16 mouse cellular contexts compared by ENCODE assay signal in the genomic region with DNA sequence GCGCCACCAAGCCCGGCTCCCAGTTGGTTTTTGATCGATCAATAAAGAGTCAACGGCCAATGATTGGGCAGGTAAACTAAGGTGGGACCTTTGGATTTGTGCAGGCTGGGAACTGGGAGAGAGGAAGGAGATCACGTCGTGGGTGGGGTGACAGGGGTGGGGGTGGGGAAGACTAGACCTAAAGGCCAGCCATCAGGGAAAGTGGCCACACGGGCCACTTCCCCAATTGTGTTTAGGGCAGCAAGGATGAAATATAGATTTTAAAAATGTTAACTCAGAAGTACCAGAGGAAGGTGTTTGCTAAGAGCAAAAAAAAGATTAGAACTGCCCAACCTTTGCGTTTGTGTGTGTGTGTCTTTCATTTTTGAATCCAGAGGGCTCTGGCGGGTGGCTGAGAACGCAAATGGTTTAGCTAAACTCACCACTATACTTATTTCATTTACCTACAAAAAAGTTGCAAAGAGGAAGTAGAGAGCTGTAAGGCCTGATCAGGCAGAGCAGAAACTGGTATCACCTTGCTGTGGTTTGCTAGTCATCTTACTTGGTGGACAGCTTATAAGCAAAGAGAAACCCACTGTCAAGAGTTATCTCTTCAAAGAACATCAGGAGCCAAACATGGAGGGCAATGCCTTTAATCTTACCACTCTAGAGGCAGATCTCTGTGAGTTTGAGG. TPM values are rescaled to one million over a fixed set of nuclear protein-coding genes. Genes with fewer than 3 reads are reported as not detected.
DNase-seq lines count a peak whose midpoint lies in the region; ATAC-seq lines count a peak whose summit lies in the region.
"Had no signal": no experiment of that assay in that cellular context is flagged by ENCODE, and none has a peak within 500 bp of the region (broad histone marks: within the 10 kb centered on the region; RNA-seq: fewer than 3 reads in every experiment).

No protein-coding gene starts in this region.

- intact Hi-C loops in left cerebral cortex, postnatal 25 days (cut with DNase I): no loop called here

- peak; percentile 71 for ATAC-seq in megakaryocyte, adult 5-6 weeks (ENCODE audit: poor library complexity, severe bottlenecking)
- ATAC-seq: forebrain, embryonic 15.5 days; hindbrain, embryonic 16.5 days; inflammation-experienced regulatory T-cells, adult 6 months had no signal

- DNase-seq in 416B (ENCODE audit: low read depth): peak; percentile 28
- DNase-seq in A20 (ENCODE audit: low read depth, low spot score): peak; percentile 83
- peak; percentile 91 for DNase-seq in MEL-GATA-1-ER (ENCODE audit: extremely low read depth, low read depth)
- DNase-seq in gastrocnemius, postnatal 4 days (ENCODE audit: low spot score in 2 of 2): no peak
- DNase-seq in left cerebral cortex, postnatal 25 days (ENCODE audit: low spot score in 2 of 2): no peak
- DNase-seq in left cerebral cortex, adult 9 months (ENCODE audit: low spot score in 2 of 2): no peak
- no peak for DNase-seq in cerebellum, postnatal 4 days (ENCODE audit: low spot score in 2 of 2)
- DNase-seq: adrenal gland, postnatal 14 days; cerebellum, adult 11-12 months; cerebellum, adult 9-10 months; gastrocnemius, postnatal 36 days; heart, postnatal 36 days had no signal

RNA-seq across cellular contexts. Expression of a gene that starts 14.1 kb away (rescaled TPM):
- 7.5 and 9.3 TPM in 2 replicates for total RNA-seq in megakaryocyte, adult 5-6 weeks (2015)
- total RNA-seq in megakaryocyte, adult 5-6 weeks (2017): 13.4 and 19.1 TPM in 2 replicates
- total RNA-seq in gastrocnemius, postnatal 4 days (2021): 10 to 100 TPM; 28.7 to 29.7 TPM
- 10 to 100 TPM; 24.7 to 30.6 TPM for total RNA-seq in left cerebral cortex, postnatal 25 days (2021)

Comparison
In these comparisons a context has a peak if more than half of its experiments do, and no peak if none do; other contexts are left out.
1. DNase-seq: peak in 416B (single experiment), A20 (single experiment) and MEL-GATA-1-ER (single experiment); none in gastrocnemius, postnatal 4 days (0 of 2), left cerebral cortex, postnatal 25 days (0 of 2), left cerebral cortex, adult 9 months (0 of 2) and cerebellum, postnatal 4 days (0 of 2).